In genomic region chr13:20551559-20551958, GRCm38 (mm10) we compare ENCODE assay signal across 16 mouse cellular contexts.
"Had no signal": no experiment of that assay in that cellular context is flagged by ENCODE, and none has a peak within 500 bp of the region (broad histone marks: within the 10 kb centered on the region; RNA-seq: fewer than 3 reads in every experiment).

No protein-coding gene starts in this region.

- H3K4me3 ChIP-seq: lung, embryonic 15.5 days; megakaryocyte, embryonic 14.5 days; midbrain, embryonic 13.5 days; midbrain, embryonic 15.5 days; neural tube, embryonic 12.5 days; stomach, embryonic 15.5 days had no signal

- H3K27me3 ChIP-seq: lung, embryonic 15.5 days; megakaryocyte, embryonic 14.5 days; midbrain, embryonic 13.5 days; midbrain, embryonic 15.5 days; neural tube, embryonic 12.5 days; stomach, embryonic 15.5 days had no signal

- H3K27ac ChIP-seq: lung, embryonic 15.5 days; macrophage; midbrain, embryonic 13.5 days; midbrain, embryonic 15.5 days; neural tube, embryonic 12.5 days; stomach, embryonic 15.5 days; stomach, postnatal 0 days had no signal

- DNase-seq: liver, postnatal 0 days; lung, adult 2 months; lung, postnatal 14 days; lung, postnatal 36 days; right cerebral cortex, postnatal 14 days; thymus, adult 2 months; thymus, postnatal 25 days; thymus, postnatal 4 days had no signal

- H3K4me1 ChIP-seq: midbrain, embryonic 15.5 days; neural tube, embryonic 12.5 days; stomach, embryonic 15.5 days had no signal
